Mouse (Mus musculus) limb, embryonic 15.5 days (tissue): Measurements from ENCODE around the gene Rbak. TPM values are rescaled to one million over a fixed set of nuclear protein-coding genes. Genes with fewer than 3 reads are reported as not detected.

Source experiments
- ATAC-seq: fragments of 200-750 bp; cut with Nextera tagmentation; 2 replicates; pipeline ENCODE4 v1.8.0; 2017; ENCODE audit warnings: low read depth, moderate TSS enrichment; ENCODE audit not compliant: insufficient number of reproducible peaks, low FRiP score, low TSS enrichment
- H3K27ac ChIP-seq: fragments of 300-500 bp; sonication (generic); 2 replicates; pipeline ENCODE4 v1.5.1; 2015; ENCODE audit warnings: moderate library complexity, mild to moderate bottlenecking, inconsistent platforms
- H3K27me3 ChIP-seq: fragments of 300-500 bp; sonication (generic); 2 replicates; pipeline ENCODE4 v1.6.1; 2015; ENCODE audit warnings: inconsistent platforms
- H3K36me3 ChIP-seq: fragments of 300-500 bp; sonication (generic); 2 replicates; pipeline ENCODE4 v1.6.1; 2015; ENCODE audit warnings: inconsistent platforms
- H3K4me1 ChIP-seq: fragments of 300-500 bp; sonication (generic); 2 replicates; pipeline ENCODE4 v1.6.1; 2015; ENCODE audit warnings: inconsistent platforms
- H3K4me2 ChIP-seq: fragments of 300-500 bp; sonication (generic); 2 replicates; pipeline ENCODE4 v1.6.1; 2015; ENCODE audit warnings: mild to moderate bottlenecking, inconsistent platforms
- H3K4me3 ChIP-seq: fragments of 300-500 bp; sonication (generic); 2 replicates; pipeline ENCODE4 v1.5.1; 2015; ENCODE audit warnings: mild to moderate bottlenecking, inconsistent platforms
- H3K9ac ChIP-seq: fragments of 300-500 bp; sonication (generic); 2 replicates; pipeline ENCODE4 v1.6.1; 2015; ENCODE audit warnings: inconsistent platforms
- H3K9me3 ChIP-seq: fragments of 300-500 bp; sonication (generic); 2 replicates; pipeline ENCODE4 v1.6.1; 2016; ENCODE audit warnings: inconsistent platforms
- WGBS: fragments of 180-500 bp; shearing (Covaris S2); methylation state at CpG from one replicate; pipeline ENCODE4 v1.1.7; 2015; 5-methylcytosine and 5-hydroxymethylcytosine counted together
- microRNA-seq: library from miRNA; unstranded; fragments of <30 nt; microRNA quantifications from one replicate; pipeline ENCODE4, GENCODE M21; 2016
- polyA plus RNA-seq: library from polyadenylated mRNA; unstranded; fragments of >200 nt; fragmentation: Nextera tagmentation; extraction: Ambion mirVana; gene quantifications from 2 replicates; pipeline ENCODE4 v1.2.1, GENCODE M21; 2015

The Rbak gene
- polyA plus RNA-seq, 1 experiment from 2014 or later: 14.8 TPM

- no peaks in the 10 kb centered on the region for H3K36me3 ChIP-seq
- H3K27me3 ChIP-seq: no peaks in the 10 kb centered on the region
- H3K9me3 ChIP-seq: no peaks in the 10 kb centered on the region
- no peak overlapping the region for H3K4me3 ChIP-seq
- no peaks in the 10 kb centered on the region for H3K4me1 ChIP-seq
- no peak for ATAC-seq
- no peak overlapping the region for H3K4me2 ChIP-seq
- H3K9ac ChIP-seq: no peak overlapping the region
- 74% methylated on average over 13 of the region's 13 CpGs for WGBS
- no peak overlapping the region for H3K27ac ChIP-seq
These were observed 47.5 kb downstream of the Rbak start for GRCm38 (mm10) chr5:143132935-143133514.

GRCm38 (mm10) chr5:143130342-143130741 lies 50.2 kb downstream of the Rbak start:
- H3K27me3 ChIP-seq: no peaks in the 10 kb centered on the region
- H3K36me3 ChIP-seq: no peaks in the 10 kb centered on the region
- no peak overlapping the region for H3K4me3 ChIP-seq
- no peak overlapping the region for H3K9ac ChIP-seq
- no peaks in the 10 kb centered on the region for H3K9me3 ChIP-seq
- H3K27ac ChIP-seq: no peak overlapping the region
- no peak for ATAC-seq
- no peaks in the 10 kb centered on the region for H3K4me1 ChIP-seq
- no peak overlapping the region for H3K4me2 ChIP-seq
- 91% methylated on average over 7 of the region's 7 CpGs for WGBS

GRCm38 (mm10) chr5:143129101-143129500 lies 51.5 kb downstream of the Rbak start:
- no peak overlapping the region for H3K9ac ChIP-seq
- no peak overlapping the region for H3K27ac ChIP-seq
- no peak overlapping the region for H3K4me2 ChIP-seq
- 88% methylated on average over 16 of the region's 16 CpGs for WGBS
- no peaks in the 10 kb centered on the region for H3K4me1 ChIP-seq
- no peaks in the 10 kb centered on the region for H3K9me3 ChIP-seq
- H3K27me3 ChIP-seq: no peaks in the 10 kb centered on the region
- no peak overlapping the region for H3K4me3 ChIP-seq
- ATAC-seq: no peak
- H3K36me3 ChIP-seq: no peaks in the 10 kb centered on the region

- Histone ChIP-seq H3K4me2 (no peak overlapping the region), H3K27ac (no peak overlapping the region), H3K4me1 (no peaks in the 10 kb centered on the region), H3K9ac (no peak overlapping the region), H3K9me3 (no peaks in the 10 kb centered on the region), H3K4me3 (no peak overlapping the region), H3K27me3 (no peaks in the 10 kb centered on the region), H3K36me3 (no peaks in the 10 kb centered on the region)
- no peak for ATAC-seq
- WGBS: 77% methylated on average over 8 of the region's 8 CpGs
These were observed 52.7 kb downstream of the Rbak start for GRCm38 (mm10) chr5:143127837-143128236.

- H3K9me3 ChIP-seq: no peaks in the 10 kb centered on the region
- H3K4me3 ChIP-seq: no peak overlapping the region
- no peaks in the 10 kb centered on the region for H3K27me3 ChIP-seq
- no peaks in the 10 kb centered on the region for H3K4me1 ChIP-seq
- H3K36me3 ChIP-seq: no peaks in the 10 kb centered on the region
- no peak for ATAC-seq
- no peak overlapping the region for H3K27ac ChIP-seq
- H3K9ac ChIP-seq: no peak overlapping the region
- H3K4me2 ChIP-seq: no peak overlapping the region
- WGBS: 68% methylated on average over 4 of the region's 4 CpGs
These were observed 53.7 kb downstream of the Rbak start for GRCm38 (mm10) chr5:143126908-143127307.

GRCm38 (mm10) chr5:143126089-143126488 lies 54.5 kb downstream of the Rbak start:
- 86% methylated on average over 9 of the region's 9 CpGs for WGBS
- H3K27ac ChIP-seq: no peak overlapping the region
- H3K4me2 ChIP-seq: no peak overlapping the region
- H3K27me3 ChIP-seq: no peaks in the 10 kb centered on the region
- H3K9me3 ChIP-seq: no peaks in the 10 kb centered on the region
- H3K4me3 ChIP-seq: no peak overlapping the region
- no peaks in the 10 kb centered on the region for H3K36me3 ChIP-seq
- no peak overlapping the region for H3K9ac ChIP-seq
- no peak for ATAC-seq
- no peaks in the 10 kb centered on the region for H3K4me1 ChIP-seq

GRCm38 (mm10) chr5:143125601-143126000 lies 55.0 kb downstream of the Rbak start:
- H3K9ac ChIP-seq: no peak overlapping the region
- no peaks in the 10 kb centered on the region for H3K4me1 ChIP-seq
- H3K9me3 ChIP-seq: no peaks in the 10 kb centered on the region
- WGBS: 75% methylated on average over 7 of the region's 7 CpGs
- H3K4me2 ChIP-seq: no peak overlapping the region
- H3K4me3 ChIP-seq: no peak overlapping the region
- H3K27ac ChIP-seq: no peak overlapping the region
- ATAC-seq: no peak
- H3K36me3 ChIP-seq: no peaks in the 10 kb centered on the region
- H3K27me3 ChIP-seq: no peaks in the 10 kb centered on the region

GRCm38 (mm10) chr5:143124805-143125378 lies 55.7 kb downstream of the Rbak start:
- WGBS: 81% methylated on average over 4 of the region's 4 CpGs
- no peaks in the 10 kb centered on the region for H3K4me1 ChIP-seq
- H3K27ac ChIP-seq: no peak overlapping the region
- H3K9ac ChIP-seq: no peak overlapping the region
- H3K4me3 ChIP-seq: no peak overlapping the region
- no peak overlapping the region for H3K4me2 ChIP-seq
- no peaks in the 10 kb centered on the region for H3K9me3 ChIP-seq
- H3K36me3 ChIP-seq: no peaks in the 10 kb centered on the region
- ATAC-seq: no peak
- no peaks in the 10 kb centered on the region for H3K27me3 ChIP-seq

- Histone ChIP-seq H3K4me2 (no peak overlapping the region), H3K9me3 (no peaks in the 10 kb centered on the region), H3K27me3 (no peaks in the 10 kb centered on the region), H3K4me1 (no peaks in the 10 kb centered on the region), H3K27ac (no peak overlapping the region), H3K4me3 (no peak overlapping the region), H3K36me3 (no peaks in the 10 kb centered on the region), H3K9ac (no peak overlapping the region)
- no peak for ATAC-seq
- 15% methylated on average over 1 of the region's 1 CpGs for WGBS
These were observed 57.9 kb downstream of the Rbak start for GRCm38 (mm10) chr5:143122673-143123072.

Small RNAs within 50 kb of the gene (microRNA-seq; reads per million reads assigned to microRNA genes)
- gene Gm44405: not detected

Other genes with a start within 250 kb of the Rbak start
- gene Fscn1, start 220.4 kb downstream of the Rbak start, polyA plus RNA-seq: 308 and 341 TPM in 2 replicates
- gene Rnf216, start 67.8 kb downstream of the Rbak start, polyA plus RNA-seq: 40.4 and 41.8 TPM in 2 replicates
- gene Olfr718-ps1, start 33.2 kb downstream of the Rbak start, polyA plus RNA-seq: not detected in 2 replicates
- not detected in 2 replicates for gene Spdye4b, start 242 bp upstream of the Rbak start, polyA plus RNA-seq
- not detected in 2 replicates for gene Spdye4a, start 46.1 kb upstream of the Rbak start, polyA plus RNA-seq
- gene Zfp12, start 54.4 kb upstream of the Rbak start, polyA plus RNA-seq: 14.8 and 17.0 TPM in 2 replicates
- 3.1 and 3.6 TPM in 2 replicates for gene Zfp316, start 89.2 kb upstream of the Rbak start, polyA plus RNA-seq
- 0.10 and 0.18 TPM in 2 replicates for gene Zfp853, start 112.8 kb upstream of the Rbak start, polyA plus RNA-seq
- gene E130309D02Rik, start 134.6 kb upstream of the Rbak start, polyA plus RNA-seq: 28.5 and 33.2 TPM in 2 replicates
- gene Zdhhc4, start 148.5 kb upstream of the Rbak start, polyA plus RNA-seq: 72.3 and 78.7 TPM in 2 replicates
- gene Grid2ip, start 176.6 kb upstream of the Rbak start, polyA plus RNA-seq: 0.68 and 1.1 TPM in 2 replicates
- 492 and 501 TPM in 2 replicates for gene Kdelr2, start 223.1 kb upstream of the Rbak start, polyA plus RNA-seq